Mouse (Mus musculus) layer of hippocampus, adult 2 months (tissue): ENCODE measurements around the gene Myl6b. TPM values are rescaled to one million over a fixed set of nuclear protein-coding genes. Genes with fewer than 3 reads are reported as not detected.

Experiments
- DNase-seq, 2 experiments: peaks; one replicate each; pipeline ENCODE4 v3.0.0; 2022; ENCODE audit warnings: low spot score in 2 of 2
- H3K27ac ChIP-seq: fragments of 200-600 bp; 2 replicates; pipeline ENCODE4 v1.8.1; 2022
- H3K4me3 ChIP-seq: fragments of 200-600 bp; 2 replicates; pipeline ENCODE4 v1.8.1; 2022; ENCODE audit warnings: mild to moderate bottlenecking
- CTCF ChIP-seq: fragments of 200-600 bp; conservative IDR thresholded peaks from 2 replicates; pipeline ENCODE4 v1.8.1; 2022; ENCODE audit warnings: antibody characterized with exemption, mild to moderate bottlenecking, moderate library complexity
- total RNA-seq, 2 experiments: library from RNA; stranded (reverse); gene quantifications; 2 replicates each; pipeline ENCODE4 v1.2.3; 2021

The Myl6b gene
- total RNA-seq, 2 experiments from 2014 or later: 18.5 to 21.1 TPM

- H3K4me3 ChIP-seq: peak overlapping the region; percentile 92
- no peak for TF ChIP-seq CTCF
- peak overlapping the region; percentile 12; the same call in 1 of the 2 replicates for H3K27ac ChIP-seq
- no peak for DNase-seq
These were observed 28.2 kb upstream of the Myl6b start for GRCm38 (mm10) chr10:128526366-128527356.

DNA sequence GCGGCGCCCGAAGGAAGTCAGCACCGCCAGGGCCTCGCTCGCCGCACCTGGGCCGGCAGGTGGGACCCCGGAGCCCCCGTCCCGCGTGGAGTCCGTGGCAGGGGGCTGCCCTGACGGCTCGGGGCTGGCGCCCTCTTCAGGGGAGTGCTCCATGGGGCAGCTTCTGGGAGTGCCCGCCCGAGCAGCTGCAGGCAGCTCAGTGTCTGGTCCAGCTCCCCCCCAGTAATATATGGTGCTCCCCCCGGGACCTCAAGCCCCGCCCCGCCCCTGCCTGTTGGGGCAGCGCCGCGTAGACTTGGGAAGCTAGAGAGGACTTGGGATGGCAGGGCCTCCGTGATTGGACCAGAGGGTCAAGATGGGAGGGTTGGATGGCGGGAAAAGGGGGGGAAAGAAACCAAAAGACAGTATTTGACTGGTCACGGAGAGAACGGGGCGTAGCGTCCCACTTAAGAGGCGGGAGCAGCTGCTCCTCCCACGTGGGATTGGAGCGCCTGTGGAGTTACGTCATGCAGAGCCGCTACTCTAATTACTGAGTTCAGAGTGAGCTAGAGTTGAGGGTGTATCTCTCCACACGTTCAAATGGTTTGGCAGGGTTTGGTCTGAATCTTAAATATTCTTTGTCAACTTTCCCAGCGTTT, 27.3 kb upstream of the Myl6b start, which contains the start of gene Esyt1:
Gene Esyt1, minus strand, starts transcription at position 201 of the 638 bp plus-strand sequence.
- Histone ChIP-seq H3K4me3 (peak within 1 kb of the TSS; percentile 92), H3K27ac (peak within 1 kb of the TSS; percentile 65)
- peak; percentile 83 to 93 for DNase-seq
- TF ChIP-seq CTCF: peak; percentile 68

DNA sequence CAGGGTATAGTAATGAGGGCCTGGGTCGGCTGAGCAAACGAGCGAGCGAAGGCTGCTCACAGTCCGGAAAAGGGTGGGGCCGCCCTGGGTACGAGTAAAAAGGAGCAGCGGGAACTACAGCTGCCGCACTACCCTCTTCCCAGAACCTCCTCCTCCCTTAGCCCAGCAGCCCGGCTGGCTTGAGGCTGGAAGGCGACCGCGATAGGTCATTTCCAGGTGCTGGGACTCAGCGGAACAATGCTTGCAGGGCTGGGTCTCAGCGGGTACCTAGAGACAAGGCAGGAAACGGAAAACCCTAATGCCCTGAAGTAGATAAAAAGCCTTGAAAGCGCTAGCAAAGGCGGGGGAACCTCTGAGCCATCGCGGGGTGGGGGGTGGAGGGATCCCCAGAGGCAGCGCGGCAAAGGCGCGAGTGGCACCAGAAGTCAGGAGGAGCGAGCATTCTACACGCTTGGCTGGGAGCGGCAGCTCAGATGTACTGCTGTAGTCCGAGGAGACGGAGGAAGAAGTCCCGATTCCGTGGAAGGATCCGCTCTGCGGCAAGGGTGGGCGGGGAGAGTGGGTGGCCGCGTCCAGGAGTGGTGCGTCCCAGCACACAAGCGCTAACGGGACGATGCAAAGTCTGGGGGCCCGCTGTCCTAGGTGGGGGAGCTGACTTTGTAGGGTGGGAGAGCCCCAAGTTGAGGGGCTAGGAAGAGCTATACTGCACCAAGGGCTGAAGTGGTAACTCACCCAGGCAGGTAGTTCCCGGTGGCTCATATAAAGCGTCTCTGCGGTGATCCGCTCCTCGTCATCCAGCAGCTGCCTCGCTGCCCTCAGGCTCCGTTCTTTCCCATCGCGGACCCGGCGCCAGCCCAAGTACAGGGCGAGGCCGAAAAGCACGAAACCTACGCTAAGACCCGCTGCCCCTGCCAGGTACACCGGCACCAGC, 26.5 kb upstream of the Myl6b start:
- no peak for DNase-seq
- Histone ChIP-seq H3K27ac (peak overlapping the region; percentile 65), H3K4me3 (peak overlapping the region; percentile 92)
- no peak for TF ChIP-seq CTCF

DNA sequence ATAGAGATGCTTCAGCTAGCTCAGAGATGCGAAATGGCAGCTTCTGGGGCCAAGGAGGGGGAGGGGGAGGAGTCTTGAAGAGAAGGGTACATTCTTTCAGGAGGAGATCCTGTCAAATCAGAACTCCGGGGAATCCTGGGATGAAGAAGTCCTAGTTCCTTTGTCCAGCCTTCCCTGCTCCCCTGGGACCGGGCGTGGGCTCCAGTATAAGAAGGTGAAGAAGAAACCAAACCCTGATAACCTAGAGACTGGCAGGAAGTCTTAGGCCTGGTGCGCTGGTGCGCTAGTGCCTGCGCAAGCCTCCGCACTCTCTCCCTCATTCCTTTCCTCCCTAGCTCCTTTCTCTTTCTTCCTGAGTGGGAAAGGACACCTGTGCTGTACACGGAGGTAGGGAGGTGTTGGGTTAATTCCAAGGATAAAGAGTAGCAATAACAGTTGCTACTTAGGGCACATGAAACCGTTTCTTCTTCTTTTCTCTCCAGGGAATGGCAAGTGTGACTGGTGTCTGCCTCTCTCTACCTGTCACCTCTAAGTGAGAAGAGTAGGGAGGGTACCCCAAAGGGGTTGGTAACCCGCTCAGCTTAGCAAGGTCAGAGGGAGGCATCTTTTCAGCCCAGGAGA, 25.7 kb upstream of the Myl6b start:
- Histone ChIP-seq H3K27ac (peak overlapping the region; percentile 65; the same call in 1 of the 2 replicates), H3K4me3 (peak overlapping the region; percentile 92)
- TF ChIP-seq CTCF: no peak
- DNase-seq: no peak

DNA sequence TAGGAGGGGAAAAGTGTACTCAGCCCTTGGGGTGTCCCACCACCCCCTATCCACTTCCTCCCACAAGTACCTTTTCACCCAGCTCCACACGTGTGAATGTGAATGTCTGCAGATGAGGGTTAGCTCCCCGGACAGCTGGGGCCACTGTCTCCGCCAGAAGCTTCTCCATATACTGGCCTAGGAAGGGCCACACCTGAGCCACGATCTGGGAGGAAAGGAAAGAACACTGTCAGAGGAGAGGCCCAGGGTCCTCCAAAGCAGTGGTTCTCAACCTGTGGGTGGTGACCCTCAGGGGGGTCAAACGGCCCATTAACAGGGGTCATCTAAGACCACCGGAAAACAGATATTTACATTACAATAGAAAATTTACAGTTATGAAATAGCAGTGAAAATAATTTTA, 23.9 kb upstream of the Myl6b start:
- DNase-seq: no peak
- TF ChIP-seq CTCF: no peak
- H3K4me3 ChIP-seq: no peak overlapping the region
- no peak overlapping the region for H3K27ac ChIP-seq

- no peak for TF ChIP-seq CTCF
- no peak for DNase-seq
- H3K27ac ChIP-seq: no peak overlapping the region
- no peak overlapping the region for H3K4me3 ChIP-seq
These were observed 22.1 kb upstream of the Myl6b start for GRCm38 (mm10) chr10:128520591-128520990.

DNA sequence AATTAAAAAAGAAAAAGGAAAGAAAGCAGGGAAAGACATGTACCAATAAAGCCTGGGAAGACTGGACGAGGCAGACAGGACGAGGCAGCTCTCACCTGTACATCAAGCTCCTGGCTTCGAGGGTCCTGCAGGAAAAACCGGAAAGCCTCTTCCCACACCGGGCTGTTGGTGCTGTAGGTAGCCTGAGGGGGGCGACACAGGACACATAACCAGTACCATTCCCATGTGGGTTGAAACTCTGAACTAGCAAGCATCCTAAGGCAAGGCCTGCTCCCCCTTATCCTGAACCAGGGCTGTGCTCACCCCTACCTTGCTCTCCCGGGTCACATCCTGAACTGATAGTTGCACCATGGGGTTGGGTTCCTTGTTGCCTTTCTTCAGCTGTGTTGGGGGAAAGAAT, 20.3 kb upstream of the Myl6b start:
- no peak overlapping the region for H3K27ac ChIP-seq
- peak; percentile 78 for TF ChIP-seq CTCF
- DNase-seq: peak in 1 of 2 experiments; percentile 60
- no peak overlapping the region for H3K4me3 ChIP-seq

DNA sequence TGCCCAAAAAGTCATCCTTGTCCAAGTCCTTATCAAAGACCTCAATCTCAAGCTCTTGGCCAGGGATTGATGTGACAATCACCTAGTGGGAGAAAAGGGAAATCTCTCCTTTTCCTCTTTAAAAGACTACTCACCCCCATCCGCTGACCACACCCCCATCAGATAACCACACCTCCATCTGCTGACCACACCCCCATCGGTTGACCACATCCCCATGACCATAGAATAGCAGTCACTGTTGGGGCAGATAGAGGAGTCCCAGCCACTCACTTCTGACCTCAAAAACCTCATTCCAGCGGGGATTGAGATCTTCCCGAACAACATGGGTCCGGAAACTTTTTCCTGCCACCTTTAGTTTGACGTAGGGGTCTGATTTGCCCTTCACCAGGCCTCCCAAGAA, 18.2 kb upstream of the Myl6b start:
- TF ChIP-seq CTCF: no peak
- H3K4me3 ChIP-seq: no peak overlapping the region
- DNase-seq: no peak

GRCm38 (mm10) chr10:128516029-128516428, 17.5 kb upstream of the Myl6b start:
- DNase-seq: no peak
- H3K4me3 ChIP-seq: no peak overlapping the region
- TF ChIP-seq CTCF: no peak
- no peak overlapping the region for H3K27ac ChIP-seq

More for the DNA sequence above, 18.2 kb upstream of the Myl6b start:
- no peak overlapping the region for H3K27ac ChIP-seq

GRCm38 (mm10) chr10:128515044-128515443, 16.6 kb upstream of the Myl6b start:
- TF ChIP-seq CTCF: no peak
- Histone ChIP-seq H3K4me3 (no peak overlapping the region), H3K27ac (no peak overlapping the region)
- DNase-seq: no peak

GRCm38 (mm10) chr10:128511761-128512160, 13.3 kb upstream of the Myl6b start:
- H3K4me3 ChIP-seq: no peak overlapping the region
- H3K27ac ChIP-seq: no peak overlapping the region
- no peak for TF ChIP-seq CTCF
- no peak for DNase-seq

DNA sequence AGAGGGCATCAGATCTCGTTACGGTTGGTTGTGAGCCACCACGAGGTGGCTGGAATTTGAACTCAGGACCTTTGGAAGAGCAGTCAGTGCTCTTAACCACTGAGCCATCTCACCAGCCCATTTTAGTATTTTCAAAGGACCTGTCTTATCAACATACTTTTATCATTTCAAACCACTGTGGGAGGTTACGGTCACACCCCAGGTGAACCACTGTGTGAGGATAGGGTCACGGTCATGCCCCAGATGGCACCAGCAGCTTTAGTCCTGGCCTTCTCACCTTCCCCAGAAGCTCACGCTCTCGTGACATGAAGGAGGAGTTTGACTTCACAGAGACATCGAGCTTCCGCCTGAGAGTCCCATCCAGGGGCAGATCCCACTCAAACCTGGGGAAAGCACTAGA, 12.7 kb upstream of the Myl6b start:
- H3K4me3 ChIP-seq: no peak overlapping the region
- DNase-seq: no peak
- no peak overlapping the region for H3K27ac ChIP-seq
- TF ChIP-seq CTCF: no peak
